Mouse (Mus musculus): ENCODE results near the gene Fbxo10. TPM values are rescaled to one million over a fixed set of nuclear protein-coding genes. Genes with fewer than 3 reads are reported as not detected.
A peak's percentile ranks its signal among the peaks of the same experiment; 100 is the strongest.
"Not testable (repeated sequence)": the region's sequence is repeated elsewhere in the genome, so short reads cannot be mapped to it uniquely, and the experiment has no call there.

Fbxo10 gene
- polyA plus RNA-seq, 1 experiment from 2014 or later: 16.0 TPM

DNA sequence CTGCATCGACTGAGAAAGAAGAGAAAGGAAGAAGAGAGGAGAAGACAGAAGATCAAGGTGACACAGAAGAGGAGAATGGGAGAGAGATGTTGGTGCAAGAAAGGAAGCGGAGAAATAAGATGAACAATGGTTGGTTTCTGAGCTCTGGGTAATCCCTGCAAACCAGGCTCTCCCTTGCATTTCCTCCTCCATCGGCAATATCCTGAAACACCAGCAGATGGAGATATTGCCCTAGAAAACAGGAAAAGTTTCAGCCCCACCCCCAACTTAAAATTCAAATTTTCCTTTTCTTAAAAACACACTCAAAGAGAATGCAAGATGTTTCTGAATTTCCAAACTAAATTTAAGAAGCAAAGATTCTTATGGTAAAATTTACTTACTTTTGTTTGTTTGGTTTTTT is 68.8 kb downstream of the Fbxo10 start:
- Histone ChIP-seq H3K9ac (no peak overlapping the region), H3K27ac (no peak overlapping the region), H3K36me3 (no peaks in the 10 kb centered on the region), H3K4me3 (replicated peaks) (no peak overlapping the region), H3K27me3 (no peaks in the 10 kb centered on the region), H3K9me3 (replicated peaks) (no peaks in the 10 kb centered on the region), H3K4me1 (peaks cover 33% of the 10 kb centered on the region), H3K4me2 (no peak overlapping the region)
- ATAC-seq (replicated peaks; ENCODE audit: low FRiP score): no peak
- WGBS: 11% methylated on average over 3 of the region's 3 CpGs

- H3K4me2 ChIP-seq: peak overlapping the region; percentile 66
- WGBS: 4% methylated on average over 2 of the region's 2 CpGs
Observed at GRCm38 (mm10) chr4:45013537-45013936, 70.9 kb downstream of the Fbxo10 start.

GRCm38 (mm10) chr4:45013031-45013431 is 71.4 kb downstream of the Fbxo10 start:
- peak overlapping the region; percentile 67 for H3K4me3 ChIP-seq (replicated peaks)
- peak overlapping the region; percentile 84 for H3K27ac ChIP-seq
- WGBS: 3% methylated on average over 13 of the region's 13 CpGs
- H3K4me2 ChIP-seq: peak overlapping the region; percentile 66
- H3K4me1 ChIP-seq: peaks cover 26% of the 10 kb centered on the region
- no peaks in the 10 kb centered on the region for H3K9me3 ChIP-seq (replicated peaks)
- peak overlapping the region; percentile 58 for H3K9ac ChIP-seq
- ATAC-seq (replicated peaks; ENCODE audit: low FRiP score): no peak
- no peaks in the 10 kb centered on the region for H3K36me3 ChIP-seq
- H3K27me3 ChIP-seq: no peaks in the 10 kb centered on the region

More at GRCm38 (mm10) chr4:45013537-45013936, 70.9 kb downstream of the Fbxo10 start:
- H3K9me3 ChIP-seq (replicated peaks): no peaks in the 10 kb centered on the region
- peak overlapping the region; percentile 58 for H3K9ac ChIP-seq
- H3K27ac ChIP-seq: peak overlapping the region; percentile 84; the same call in 1 of the 2 replicates
- peak overlapping the region; percentile 67 for H3K4me3 ChIP-seq (replicated peaks)
- H3K36me3 ChIP-seq: no peaks in the 10 kb centered on the region
- no peaks in the 10 kb centered on the region for H3K27me3 ChIP-seq
- ATAC-seq (replicated peaks; ENCODE audit: low FRiP score): no peak
- H3K4me1 ChIP-seq: peaks cover 28% of the 10 kb centered on the region

DNA sequence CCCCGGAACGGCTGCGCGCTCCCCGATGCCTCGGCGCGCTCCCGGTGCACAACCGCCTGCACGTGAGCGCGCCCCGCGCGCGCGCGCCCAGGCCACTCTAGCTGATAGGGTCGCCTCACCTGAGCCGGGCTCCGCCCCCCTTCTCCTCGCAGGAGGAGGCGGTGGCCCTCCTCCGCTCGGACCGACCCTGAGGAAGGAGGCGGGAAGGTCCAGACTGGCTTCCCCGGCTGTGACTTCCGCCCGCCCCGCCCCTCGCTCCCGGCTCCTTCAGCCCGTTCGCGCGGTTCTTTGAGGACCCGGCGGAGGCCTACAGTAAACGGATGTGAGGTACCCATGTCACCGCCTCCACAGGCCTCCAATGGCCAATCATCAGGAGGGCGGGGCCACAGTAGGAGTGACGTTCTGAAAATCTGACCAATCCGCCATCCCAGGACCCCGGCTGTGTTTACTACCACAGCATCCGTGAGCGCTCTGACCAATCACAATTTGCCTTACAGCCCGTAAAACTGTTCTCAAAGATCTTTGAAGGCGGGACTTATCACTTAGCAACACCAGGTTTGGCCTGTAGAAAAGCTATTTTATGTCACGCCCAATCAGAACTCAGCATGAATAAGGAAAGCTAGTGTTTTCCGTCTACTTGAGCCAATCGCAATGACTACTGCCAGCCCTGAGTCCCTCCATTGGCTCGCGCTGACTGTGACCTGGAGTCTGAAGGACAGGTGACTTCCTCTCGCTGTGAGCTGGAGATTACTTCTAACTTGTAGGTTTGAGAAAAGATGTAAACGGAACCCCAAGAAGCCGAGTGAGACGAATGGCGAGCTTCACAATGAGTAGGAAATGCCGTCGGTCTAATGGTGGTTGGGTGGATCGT is 72.1 kb downstream of the Fbxo10 start, which contains the start of gene Zbtb5:
Gene Zbtb5 (minus strand): TSS at position 308 of the 871 bp plus-strand sequence.
- Histone ChIP-seq H3K36me3 (no peaks in the 10 kb centered on the region), H3K9ac (peak within 1 kb of the TSS; percentile 70), H3K9me3 (replicated peaks) (no peaks in the 10 kb centered on the region), H3K27ac (peak within 1 kb of the TSS; percentile 97), H3K4me1 (peaks cover 23% of the 10 kb centered on the region), H3K4me3 (replicated peaks) (peak within 1 kb of the TSS; percentile 67), H3K4me2 (peak within 1 kb of the TSS; percentile 76), H3K27me3 (no peaks in the 10 kb centered on the region)
- under 1% methylated on average over 59 of the region's 63 CpGs for WGBS
- peak; percentile 98 for ATAC-seq (replicated peaks; ENCODE audit: low FRiP score)

DNA sequence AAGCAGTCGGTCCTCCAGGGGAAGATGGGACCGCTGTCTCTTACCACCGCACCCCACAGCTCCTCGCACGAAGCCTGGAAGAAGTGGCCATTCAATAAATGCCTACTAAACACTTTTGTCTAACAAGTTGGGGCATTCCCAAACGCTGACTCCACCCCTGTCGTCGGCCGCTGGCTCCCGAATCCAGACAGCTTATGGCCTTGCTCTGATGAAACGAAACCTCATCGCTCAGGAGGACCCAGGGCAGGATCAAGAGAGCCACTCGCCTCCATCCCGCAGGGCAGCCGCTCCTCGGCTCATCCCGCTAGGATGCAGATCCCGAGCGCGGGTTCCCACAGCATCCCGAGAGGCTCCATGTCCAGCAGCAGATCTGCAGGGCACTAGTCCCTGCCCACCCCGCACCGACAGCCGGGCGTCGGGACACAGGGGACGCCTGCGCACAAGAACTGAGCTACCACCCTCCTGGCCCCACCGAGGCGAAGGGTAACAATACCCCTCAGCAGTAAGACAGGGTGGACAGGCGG is 72.8 kb downstream of the Fbxo10 start:
- Histone ChIP-seq H3K4me2 (peak overlapping the region; percentile 76), H3K36me3 (no peaks in the 10 kb centered on the region), H3K27me3 (no peaks in the 10 kb centered on the region), H3K27ac (peak overlapping the region; percentile 97), H3K9ac (peak overlapping the region; percentile 70), H3K4me3 (replicated peaks) (peak overlapping the region; percentile 67), H3K9me3 (replicated peaks) (no peaks in the 10 kb centered on the region), H3K4me1 (peaks cover 23% of the 10 kb centered on the region)
- ATAC-seq (replicated peaks; ENCODE audit: low FRiP score): peak; percentile 80
- 0% methylated on average over 31 of the region's 31 CpGs for WGBS

GRCm38 (mm10) chr4:45010806-45011415 is 73.5 kb downstream of the Fbxo10 start:
- Histone ChIP-seq H3K9me3 (replicated peaks) (no peaks in the 10 kb centered on the region), H3K4me2 (peak overlapping the region; percentile 76), H3K4me1 (peaks cover 23% of the 10 kb centered on the region), H3K27me3 (no peaks in the 10 kb centered on the region), H3K27ac (peak overlapping the region; percentile 97), H3K9ac (peak overlapping the region; percentile 70), H3K4me3 (replicated peaks) (peak overlapping the region; percentile 67), H3K36me3 (no peaks in the 10 kb centered on the region)
- WGBS: 8% methylated on average over 11 of the region's 11 CpGs
- ATAC-seq (replicated peaks; ENCODE audit: low FRiP score): no peak

- H3K27me3 ChIP-seq: no peaks in the 10 kb centered on the region
- H3K4me1 ChIP-seq: peaks cover 9% of the 10 kb centered on the region
- no peak overlapping the region for H3K27ac ChIP-seq
- H3K9ac ChIP-seq: no peak overlapping the region
- ATAC-seq (replicated peaks; ENCODE audit: low FRiP score): no peak
- H3K4me3 ChIP-seq (replicated peaks): no peak overlapping the region
- H3K9me3 ChIP-seq (replicated peaks): no peaks in the 10 kb centered on the region
- H3K4me2 ChIP-seq: no peak overlapping the region
- H3K36me3 ChIP-seq: 0 out of 2 replicates have a peak, but pooled peaks cover 3% of the 10 kb centered on the region
- WGBS: 79% methylated on average over 3 of the region's 3 CpGs
Observed at GRCm38 (mm10) chr4:45005452-45005851, 79.0 kb downstream of the Fbxo10 start.

GRCm38 (mm10) chr4:45000001-45000400 is 84.4 kb downstream of the Fbxo10 start:
- H3K4me2 ChIP-seq: no peak overlapping the region
- 88% methylated on average over 6 of the region's 6 CpGs for WGBS
- H3K4me3 ChIP-seq (replicated peaks): no peak overlapping the region
- H3K36me3 ChIP-seq: peaks cover 5% of the 10 kb centered on the region
- H3K9ac ChIP-seq: no peak overlapping the region
- H3K4me1 ChIP-seq: no peaks in the 10 kb centered on the region
- no peaks in the 10 kb centered on the region for H3K27me3 ChIP-seq
- no peaks in the 10 kb centered on the region for H3K9me3 ChIP-seq (replicated peaks)
- H3K27ac ChIP-seq: no peak overlapping the region
- ATAC-seq (replicated peaks; ENCODE audit: low FRiP score): no peak

DNA sequence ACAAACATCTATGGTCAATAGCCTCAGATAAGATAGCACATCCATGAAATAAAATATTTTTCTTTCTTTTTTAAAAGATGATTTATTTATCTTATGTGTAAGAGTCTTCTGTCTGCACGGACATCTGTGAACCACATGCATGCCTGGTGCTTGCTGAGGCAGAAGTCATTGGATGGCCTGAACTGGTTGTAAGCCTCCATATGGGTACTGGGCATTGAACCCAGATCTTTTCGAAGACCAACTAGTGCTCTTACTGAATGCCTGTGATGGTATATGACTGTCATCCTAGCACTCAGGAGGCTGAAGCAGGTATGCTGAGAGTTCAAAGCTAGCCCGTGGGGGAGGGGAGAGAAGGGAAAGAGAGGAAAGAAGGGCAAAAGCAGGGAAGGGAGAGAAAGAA is 86.3 kb downstream of the Fbxo10 start:
- H3K27ac ChIP-seq: no peak overlapping the region
- peaks cover 18% of the 10 kb centered on the region for H3K36me3 ChIP-seq
- no peak overlapping the region for H3K4me2 ChIP-seq
- 73% methylated on average over 3 of the region's 3 CpGs for WGBS
- H3K9ac ChIP-seq: no peak overlapping the region
- ATAC-seq (replicated peaks; ENCODE audit: low FRiP score): no peak
- no peaks in the 10 kb centered on the region for H3K4me1 ChIP-seq
- no peak overlapping the region for H3K4me3 ChIP-seq (replicated peaks)
- H3K27me3 ChIP-seq: no peaks in the 10 kb centered on the region
- H3K9me3 ChIP-seq (replicated peaks): no peaks in the 10 kb centered on the region

- Histone ChIP-seq H3K9ac (no peak overlapping the region), H3K4me3 (replicated peaks) (no peak overlapping the region)
- ATAC-seq (replicated peaks; ENCODE audit: low FRiP score): no peak
Observed at GRCm38 (mm10) chr4:44994776-44995175, 89.6 kb downstream of the Fbxo10 start.

GRCm38 (mm10) chr4:44993847-44994246 is 90.6 kb downstream of the Fbxo10 start:
- no peaks in the 10 kb centered on the region for H3K4me1 ChIP-seq
- H3K36me3 ChIP-seq: peaks cover 53% of the 10 kb centered on the region
- no peaks in the 10 kb centered on the region for H3K27me3 ChIP-seq
- H3K9me3 ChIP-seq (replicated peaks): no peaks in the 10 kb centered on the region
- no peak overlapping the region for H3K4me3 ChIP-seq (replicated peaks)
- no peak overlapping the region for H3K9ac ChIP-seq
- no peak for ATAC-seq (replicated peaks; ENCODE audit: low FRiP score)
- H3K27ac ChIP-seq: no peak overlapping the region
- 93% methylated on average over 9 of the region's 9 CpGs for WGBS
- H3K4me2 ChIP-seq: no peak overlapping the region

More at GRCm38 (mm10) chr4:44994776-44995175, 89.6 kb downstream of the Fbxo10 start:
- Histone ChIP-seq H3K4me2 (no peak overlapping the region), H3K27ac (no peak overlapping the region), H3K9me3 (replicated peaks) (no peaks in the 10 kb centered on the region), H3K4me1 (no peaks in the 10 kb centered on the region), H3K27me3 (no peaks in the 10 kb centered on the region), H3K36me3 (peaks cover 44% of the 10 kb centered on the region)
- 80% methylated on average over 18 of the region's 18 CpGs for whole genome bisulfite sequencing

DNA sequence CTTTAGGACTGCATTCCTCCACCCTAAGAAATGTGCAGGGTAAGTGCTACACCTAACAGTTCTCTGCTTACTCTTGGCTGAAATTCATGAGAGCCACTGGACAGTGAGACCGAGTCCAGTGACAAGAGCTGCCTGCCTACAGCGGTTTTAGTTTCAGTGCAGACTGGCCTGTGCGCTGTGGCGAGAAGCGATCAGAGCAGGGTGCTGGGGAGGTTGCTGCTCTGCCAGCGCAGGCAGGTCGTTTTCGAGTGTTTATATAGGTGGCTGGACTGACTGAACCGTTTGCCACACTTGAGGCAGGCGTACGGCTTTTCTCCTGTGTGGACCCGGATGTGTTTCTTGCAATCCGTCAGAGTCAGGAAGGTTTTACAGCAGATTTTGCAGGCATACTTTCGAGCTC is 91.2 kb downstream of the Fbxo10 start:
- peak; percentile 41; the same call in 1 of the 2 replicates for ATAC-seq (replicated peaks; ENCODE audit: low FRiP score)
- 52% methylated on average over 14 of the region's 14 CpGs for WGBS
- H3K4me2 ChIP-seq; H3K27ac ChIP-seq; H3K9me3 ChIP-seq (replicated peaks); H3K27me3 ChIP-seq; H3K9ac ChIP-seq; H3K4me1 ChIP-seq; H3K4me3 ChIP-seq (replicated peaks): not testable (repeated sequence)
- peaks cover 60% of the 10 kb centered on the region for H3K36me3 ChIP-seq

Data from kidney, embryonic 15.5 days (tissue).